Mouse (Mus musculus) frontal cortex, adult (tissue): ENCODE results near the gene Ifit3b.
"Not testable (repeated sequence)": the region's sequence is repeated elsewhere in the genome, so short reads cannot be mapped to it uniquely, and the experiment has no call there.

ENCODE experiments used
- ATAC-seq: cut with Nextera tagmentation; 2 replicates; pipeline ENCODE4 v1.9.2; 2017; ENCODE audit warnings: mild to moderate bottlenecking, moderate library complexity, mixed read lengths; ENCODE audit not compliant: low TSS enrichment

Ifit3b gene

GRCm38 (mm10) chr19:34605472-34605871 is 2.3 kb upstream of the Ifit3b start:
- ATAC-seq, result no peak

GRCm38 (mm10) chr19:34610118-34610517 is 2.3 kb downstream of the Ifit3b start:
- ATAC-seq, result not testable (repeated sequence)

- not testable (repeated sequence) for ATAC-seq
These were observed 4.7 kb downstream of the Ifit3b start for GRCm38 (mm10) chr19:34612243-34613001.

- ATAC-seq, result no peak
These were observed 13.1 kb downstream of the Ifit3b start for GRCm38 (mm10) chr19:34620871-34621270.

- no peak for ATAC-seq
These were observed 16.0 kb downstream of the Ifit3b start for GRCm38 (mm10) chr19:34623781-34624180.

GRCm38 (mm10) chr19:34624663-34625062 is 16.9 kb downstream of the Ifit3b start:
- no peak for ATAC-seq

GRCm38 (mm10) chr19:34627496-34627895 is 19.7 kb downstream of the Ifit3b start:
- no peak for ATAC-seq

GRCm38 (mm10) chr19:34631487-34631886 is 23.7 kb downstream of the Ifit3b start:
- ATAC-seq, result no peak

- no peak; the same call in 1 of the 2 replicates for ATAC-seq
These were observed 25.7 kb downstream of the Ifit3b start for GRCm38 (mm10) chr19:34633484-34633883.

GRCm38 (mm10) chr19:34636933-34637557 is 29.3 kb downstream of the Ifit3b start:
- peak; percentile 90 for ATAC-seq

GRCm38 (mm10) chr19:34640623-34641022 is 32.9 kb downstream of the Ifit3b start, which contains the start of the genes Ifit1bl2 and Ifit1:
Ifit1bl2 (minus strand) TSS chr19:34640743.
Ifit1 (plus strand) TSS chr19:34640871.
- peak; percentile 66 for ATAC-seq

GRCm38 (mm10) chr19:34642616-34643015 is 34.8 kb downstream of the Ifit3b start:
- ATAC-seq, result no peak

GRCm38 (mm10) chr19:34647630-34648029 is 39.9 kb downstream of the Ifit3b start:
- not testable (repeated sequence) for ATAC-seq

- ATAC-seq, result no peak
These were observed 42.5 kb downstream of the Ifit3b start for GRCm38 (mm10) chr19:34650276-34650675.

GRCm38 (mm10) chr19:34650997-34651396 is 43.2 kb downstream of the Ifit3b start:
- ATAC-seq, result no peak

- ATAC-seq, result no peak
These were observed 47.5 kb downstream of the Ifit3b start for GRCm38 (mm10) chr19:34655227-34655805.

GRCm38 (mm10) chr19:34656511-34657298 is 48.9 kb downstream of the Ifit3b start:
- no peak for ATAC-seq

- peak; percentile 98 for ATAC-seq
These were observed 54.3 kb downstream of the Ifit3b start for GRCm38 (mm10) chr19:34662067-34662507.

- 0 out of 2 replicates have a peak, but pooled peaks have one; percentile 4 for ATAC-seq
These were observed 55.0 kb downstream of the Ifit3b start for GRCm38 (mm10) chr19:34662740-34663139.
